Mouse (Mus musculus): Measurements from ENCODE around the gene Tlr8.

Tlr8 gene

DNA sequence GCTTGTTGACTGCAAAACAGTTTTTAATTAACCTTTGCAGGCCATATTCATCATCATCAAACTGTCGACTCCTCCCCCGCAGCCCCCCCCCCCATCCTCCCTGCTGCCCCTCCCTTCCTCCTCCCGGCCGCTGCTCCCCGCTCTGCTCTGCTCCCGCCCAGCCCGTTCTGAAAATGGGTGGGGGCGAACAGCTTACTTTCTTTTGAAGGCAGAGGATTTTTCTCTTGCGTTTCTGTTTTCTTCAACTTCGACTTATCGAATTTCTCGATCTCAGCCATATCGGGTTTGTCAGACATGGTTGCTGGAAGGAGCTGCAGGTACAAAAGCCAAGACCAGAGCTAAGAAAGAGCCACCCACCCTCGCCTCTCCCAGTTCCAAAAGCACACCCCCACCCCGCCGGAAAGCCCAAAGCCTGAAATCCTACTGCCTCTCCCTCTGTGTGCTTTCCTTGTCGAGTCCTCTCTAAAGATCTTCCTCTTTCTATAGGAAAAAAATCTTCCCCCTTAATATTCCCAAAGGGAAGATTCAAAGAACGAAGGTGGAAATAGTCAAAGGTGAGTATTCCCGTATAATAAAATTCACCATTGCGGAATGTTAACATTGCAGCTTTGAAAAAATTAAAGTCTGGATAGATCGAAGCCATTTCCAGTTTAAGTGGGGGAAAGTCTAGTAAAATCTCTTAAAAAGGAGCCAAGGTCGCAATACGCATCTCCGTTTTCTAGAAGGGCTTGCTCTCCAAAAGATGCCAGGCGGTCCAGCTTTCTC lies 56.2 kb downstream of the Tlr8 start:
- CTCF ChIA-PET, result interaction anchor here (0.6 to 1.1 kb wide), 4 partner anchors 10 to 225 kb away, joined by 4 to 5 read pairs (median 4); no protein-coding TSS in a partner anchor

DNA sequence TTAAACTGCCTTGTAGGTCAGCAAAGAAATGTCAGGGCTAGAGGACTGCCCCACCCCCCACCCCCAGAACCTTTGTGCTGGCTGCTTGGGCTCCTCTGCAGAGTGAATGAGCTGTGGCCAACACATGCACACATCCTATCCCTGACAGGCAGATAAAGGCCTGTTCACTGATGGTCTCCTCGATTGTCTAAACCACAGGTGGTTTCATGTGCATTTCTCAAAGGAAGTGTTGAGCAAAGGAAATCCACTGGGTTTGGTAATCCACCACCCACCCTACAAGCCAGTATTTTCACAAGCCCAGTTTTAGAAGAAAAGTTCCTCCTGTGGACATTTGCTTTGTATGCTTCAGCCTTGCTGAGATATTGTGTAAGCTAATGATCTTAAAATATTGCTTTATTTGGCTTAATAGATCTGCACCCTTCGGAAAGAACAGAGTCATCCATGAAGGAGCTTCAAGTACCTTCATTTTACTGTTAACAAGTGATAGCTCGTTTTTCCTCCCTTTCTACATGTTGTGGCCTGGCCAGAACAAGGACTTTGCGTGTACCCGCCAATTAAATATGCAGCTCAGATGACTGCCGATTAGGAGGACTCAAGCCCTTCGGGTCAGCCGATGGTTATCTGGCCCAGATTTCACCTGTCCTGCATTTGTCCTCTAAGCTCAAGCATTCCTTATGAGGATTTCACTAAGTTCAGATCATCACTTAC lies 58.2 kb downstream of the Tlr8 start:
- CTCF ChIA-PET, result no interaction called here

DNA sequence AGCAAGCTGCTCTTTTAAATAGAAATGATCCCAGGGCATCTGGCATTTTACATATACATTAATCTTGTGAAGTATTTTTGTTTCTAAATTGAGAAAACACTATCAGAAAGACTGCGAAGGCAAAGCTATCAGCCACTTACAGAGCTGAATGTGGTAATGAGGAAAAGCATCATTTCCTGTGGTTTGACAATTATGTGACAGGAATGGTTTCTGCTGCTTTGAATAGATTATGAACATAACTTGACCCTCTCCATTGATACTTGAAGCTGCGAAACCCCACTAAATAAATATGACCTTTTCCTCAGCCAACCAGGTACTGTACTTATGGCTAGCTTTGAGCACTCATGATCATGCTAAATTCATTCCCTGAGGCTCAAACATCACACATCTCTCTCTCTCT lies 62.8 kb downstream of the Tlr8 start:
- CTCF ChIA-PET, result no interaction called here

DNA sequence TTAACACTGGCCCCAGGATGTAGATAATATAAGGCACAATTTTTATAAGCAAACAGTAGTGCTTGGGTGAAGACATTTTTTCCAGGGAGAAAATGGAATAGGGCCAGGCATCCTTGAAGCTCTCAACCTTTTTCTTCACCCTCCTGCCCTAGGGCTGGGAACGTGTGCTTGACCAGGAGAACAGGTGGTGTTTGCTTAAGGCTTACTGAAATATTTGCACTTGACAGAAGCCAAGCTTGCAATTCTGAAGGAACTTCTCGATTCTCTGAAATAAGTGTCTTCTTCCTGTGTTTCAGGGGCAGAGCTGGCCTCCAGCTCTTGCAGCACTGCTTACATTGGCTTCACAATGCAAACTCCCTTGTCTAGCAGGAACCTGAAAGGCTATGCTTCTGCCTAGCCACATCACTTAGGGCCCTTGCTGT lies 68.9 kb downstream of the Tlr8 start:
- CTCF ChIA-PET, result no interaction called here
